Mouse (Mus musculus) MEL (cell line): ENCODE measurements at regions not wholly inside any gene's neighbourhood (a gene's known extent, or its start where the extent isn't known, plus 50 kb on each side); places are given as distances from the start of the nearest gene placed in this dataset.

Source experiments
- ELF1 ChIP-seq: IDR thresholded peaks from 2 replicates; pipeline ENCODE4 v1.6.1; 2014; ENCODE audit warnings: low read depth, mild to moderate bottlenecking, inconsistent platforms, low read length, improper control_type of control experiment, moderate library complexity
- ETS1 ChIP-seq: IDR thresholded peaks from 2 replicates; pipeline ENCODE4 v1.6.1; 2012; ENCODE audit warnings: low read depth, mild to moderate bottlenecking, inconsistent platforms, low read length, improper control_type of control experiment, moderate library complexity
- SMC3 ChIP-seq: IDR thresholded peaks from 2 replicates; pipeline ENCODE4 v1.6.1; 2011; ENCODE audit warnings: low read depth, low read length, improper control_type of control experiment

- TF ChIP-seq ELF1 (no peak), ETS1 (no peak), SMC3 (no peak)
Observed at GRCm38 (mm10) chrX:11797870-11798269, 362.3 kb downstream of the Bcor start.
